Mouse (Mus musculus) naive thymus-derived CD4-positive, alpha-beta T cell, adult 2 months (primary cell): ENCODE measurements around the gene Rad9b.
"Not testable (repeated sequence)": the region's sequence is repeated elsewhere in the genome, so short reads cannot be mapped to it uniquely, and the experiment has no call there.

Experiments
- DNase-seq: peaks from one replicate; pipeline ENCODE4 v3.0.0-alpha.2; 2011; ENCODE audit warnings: low read depth

Gene Rad9b

GRCm38 (mm10) chr5:122371591-122372191 lies 17.7 kb upstream of the Rad9b start, which contains the start of gene Gpn3:
Gpn3 (plus strand) TSS chr5:122371876.
- no peak for DNase-seq

- DNase-seq = no peak
Observed at GRCm38 (mm10) chr5:122354492-122355067, 547 bp upstream of the Rad9b start.

GRCm38 (mm10) chr5:122345777-122346176 lies 8.3 kb downstream of the Rad9b start:
- DNase-seq = peak; percentile 21

GRCm38 (mm10) chr5:122344260-122344659 lies 9.8 kb downstream of the Rad9b start:
- DNase-seq = peak; percentile 90

- no peak for DNase-seq
Observed at GRCm38 (mm10) chr5:122343768-122344167, 10.3 kb downstream of the Rad9b start.

DNA sequence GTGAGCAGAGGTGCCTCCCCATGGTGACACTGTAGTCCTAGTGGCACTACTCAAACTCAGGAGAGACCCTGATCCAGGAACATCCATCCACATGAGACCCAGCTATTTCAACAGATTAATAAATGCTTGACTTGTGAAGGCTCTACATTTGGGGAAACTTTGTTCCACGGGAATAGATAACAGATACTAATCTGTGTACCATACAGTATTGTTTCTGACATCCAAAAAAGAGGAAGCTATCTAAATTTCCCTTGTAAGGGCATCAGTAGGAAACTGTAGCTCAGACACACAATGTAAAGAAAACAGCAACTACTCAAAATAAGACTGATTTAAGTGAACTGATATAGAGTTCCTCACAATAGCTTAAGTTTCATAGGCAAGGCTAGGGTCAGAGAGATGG lies 11.2 kb downstream of the Rad9b start:
- no peak for DNase-seq

DNA sequence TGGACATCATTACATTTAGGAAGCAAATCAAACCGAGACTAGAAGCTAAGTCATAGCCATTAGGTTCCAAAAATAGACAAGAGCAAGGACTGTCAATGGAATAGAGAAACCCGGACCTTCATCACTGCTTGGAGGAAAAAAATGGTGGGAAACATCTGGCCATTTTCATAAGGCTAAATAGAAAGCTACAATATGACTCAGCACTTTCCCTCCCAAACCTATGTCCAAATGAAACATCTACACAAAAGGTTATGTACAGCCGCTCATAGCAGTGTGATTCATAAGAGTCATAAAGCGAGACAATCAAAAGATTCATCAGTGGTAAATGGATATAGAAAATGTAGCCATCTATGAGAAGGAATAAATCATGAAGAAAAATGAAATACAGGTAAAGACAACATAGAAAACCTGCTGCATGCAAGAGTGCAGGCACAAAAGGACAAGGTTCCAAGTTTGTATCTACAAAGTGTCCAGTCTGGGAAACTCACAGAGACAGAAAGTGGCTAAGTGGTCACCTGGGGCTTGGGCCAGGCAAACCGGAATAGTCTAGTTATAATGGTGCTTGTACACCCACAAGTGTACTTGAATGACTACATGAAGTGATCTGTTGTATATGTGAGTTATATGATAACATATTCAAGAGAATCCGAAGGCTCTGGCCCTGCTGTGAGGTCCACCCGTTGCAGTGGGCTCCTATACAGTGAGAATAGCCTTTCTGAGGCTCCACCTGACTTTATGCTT lies 17.3 kb downstream of the Rad9b start:
- DNase-seq = no peak

GRCm38 (mm10) chr5:122334682-122335081 lies 19.4 kb downstream of the Rad9b start:
- no peak for DNase-seq

DNA sequence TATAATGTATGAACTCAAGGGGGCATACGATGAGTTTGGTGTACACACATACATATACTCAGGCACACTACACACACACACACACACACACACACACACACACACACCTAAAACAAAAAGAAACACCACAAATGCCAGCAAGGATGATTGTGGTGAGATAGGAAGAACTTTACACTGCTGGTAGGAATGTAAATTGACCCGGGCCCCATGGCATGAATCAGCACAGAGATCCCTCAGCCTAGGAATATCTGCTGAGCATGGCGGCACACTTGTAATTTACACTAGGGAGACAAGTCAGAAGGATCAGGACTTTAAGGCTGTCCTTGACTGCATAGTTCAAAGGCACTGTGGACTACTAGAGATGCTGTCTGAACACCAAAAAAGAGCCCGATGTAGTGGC lies 23.8 kb downstream of the Rad9b start:
- no peak for DNase-seq

GRCm38 (mm10) chr5:122327283-122327682 lies 26.8 kb downstream of the Rad9b start:
- DNase-seq = no peak

DNA sequence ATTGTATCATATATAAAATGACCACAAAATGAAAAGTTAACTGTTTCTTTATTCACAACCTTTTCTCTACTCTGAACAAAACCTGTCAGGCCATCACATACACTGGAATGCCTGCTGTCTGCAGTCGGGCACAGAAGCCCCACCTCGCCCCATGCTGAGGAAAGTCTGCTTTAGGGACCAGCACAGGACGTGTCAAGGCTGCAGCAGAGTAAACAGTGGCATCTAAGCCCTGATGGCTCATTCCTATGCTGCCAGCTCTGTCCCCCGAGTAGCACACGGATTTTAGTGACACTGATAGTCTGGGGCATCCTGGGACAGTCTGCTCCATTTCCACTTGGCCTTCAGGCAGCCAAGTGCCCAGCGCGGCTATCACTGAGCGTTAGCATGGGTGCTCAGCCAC lies 28.6 kb downstream of the Rad9b start:
- DNase-seq = no peak

DNA sequence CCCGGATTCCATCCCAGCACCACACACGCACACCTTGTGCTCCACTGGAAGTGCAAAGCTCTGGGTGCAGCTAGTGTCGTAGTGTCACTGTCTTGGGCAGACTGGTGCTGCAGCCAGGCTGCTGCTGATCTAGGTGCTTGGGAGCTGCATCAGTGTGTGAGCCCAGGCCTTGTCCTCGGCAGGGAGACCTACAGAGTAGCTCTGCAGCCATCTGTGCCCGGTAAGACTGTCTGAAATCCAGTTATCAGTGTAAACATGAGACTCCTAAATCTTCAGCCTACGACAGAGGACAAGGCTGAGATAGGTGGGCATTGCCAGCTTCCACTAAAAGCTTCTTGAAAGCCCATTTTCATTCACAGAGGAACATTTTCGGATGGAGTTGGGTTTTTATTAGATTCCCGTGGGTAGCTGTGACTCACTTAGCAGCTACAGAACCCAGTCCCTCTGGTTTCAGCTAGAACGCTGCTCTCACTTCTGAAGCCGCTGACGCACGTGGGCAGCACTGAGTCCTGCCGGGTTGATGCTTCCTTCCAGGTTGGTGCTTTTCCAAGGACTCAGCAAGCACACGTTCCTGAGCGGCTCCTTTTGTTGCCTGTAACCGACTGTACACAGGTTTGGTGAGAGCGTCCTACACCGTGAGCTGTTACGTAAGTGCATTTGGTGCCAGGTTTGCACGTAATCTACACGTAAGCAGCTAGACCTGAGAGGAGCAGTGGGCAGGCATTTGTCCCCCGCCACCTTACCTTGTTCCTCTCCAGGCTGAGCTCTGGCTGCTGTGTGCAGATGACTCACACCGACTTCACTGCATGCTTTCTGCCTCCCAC lies 29.2 kb downstream of the Rad9b start:
- DNase-seq = no peak

- DNase-seq = no peak
Observed at GRCm38 (mm10) chr5:122323523-122323922, 30.5 kb downstream of the Rad9b start.

DNA sequence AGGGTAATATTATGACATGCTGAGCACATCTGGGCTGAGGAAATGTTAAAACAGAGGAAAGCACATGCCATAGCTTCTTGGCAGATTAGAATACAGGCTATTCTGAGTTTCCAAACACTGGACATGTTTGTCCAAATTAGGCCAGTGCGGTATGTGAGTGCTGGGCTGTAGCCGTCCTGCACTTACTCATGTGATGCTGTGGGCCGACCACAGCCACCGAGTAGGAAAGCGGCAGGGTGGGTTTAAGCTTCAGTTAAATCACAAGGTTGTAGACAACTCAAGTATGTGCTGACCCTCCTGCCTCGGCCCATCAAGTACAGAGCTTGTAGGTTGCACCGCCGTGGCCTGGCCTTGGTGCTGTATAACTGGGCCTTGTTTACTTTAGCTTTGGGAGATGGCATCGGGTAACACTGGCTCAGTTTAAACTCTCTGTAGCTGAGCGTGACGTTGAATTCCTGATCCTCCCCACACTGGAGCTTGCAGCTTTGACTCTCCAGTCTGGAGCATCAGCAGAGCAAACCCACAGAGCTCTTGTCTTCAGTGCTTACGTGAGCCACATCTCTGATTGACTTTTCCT lies 33.7 kb downstream of the Rad9b start:
- DNase-seq = no peak

- DNase-seq = no peak
Observed at GRCm38 (mm10) chr5:122319474-122320204, 34.4 kb downstream of the Rad9b start.

- DNase-seq = not testable (repeated sequence)
Observed at GRCm38 (mm10) chr5:122318976-122319375, 35.1 kb downstream of the Rad9b start.

DNA sequence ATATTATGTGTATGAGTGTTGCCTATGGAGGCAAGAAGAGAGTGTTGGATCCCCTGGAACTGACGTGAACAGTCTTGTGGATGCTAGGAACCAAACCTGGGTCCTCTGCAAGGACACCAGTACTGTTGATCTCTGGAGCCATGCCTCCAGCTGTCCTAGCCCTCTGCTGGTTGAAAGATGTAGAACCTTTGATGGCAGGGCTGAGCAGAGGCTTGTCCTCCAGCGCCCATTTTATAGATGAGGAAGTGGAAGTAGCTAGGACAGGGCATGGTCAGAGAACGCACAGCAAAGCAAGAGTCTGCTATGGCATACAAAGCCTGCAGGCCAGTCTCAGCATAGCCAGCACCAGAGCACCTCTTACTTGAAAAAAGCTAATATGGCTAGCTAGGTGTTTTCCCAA lies 35.9 kb downstream of the Rad9b start:
- peak; percentile 82 for DNase-seq

DNA sequence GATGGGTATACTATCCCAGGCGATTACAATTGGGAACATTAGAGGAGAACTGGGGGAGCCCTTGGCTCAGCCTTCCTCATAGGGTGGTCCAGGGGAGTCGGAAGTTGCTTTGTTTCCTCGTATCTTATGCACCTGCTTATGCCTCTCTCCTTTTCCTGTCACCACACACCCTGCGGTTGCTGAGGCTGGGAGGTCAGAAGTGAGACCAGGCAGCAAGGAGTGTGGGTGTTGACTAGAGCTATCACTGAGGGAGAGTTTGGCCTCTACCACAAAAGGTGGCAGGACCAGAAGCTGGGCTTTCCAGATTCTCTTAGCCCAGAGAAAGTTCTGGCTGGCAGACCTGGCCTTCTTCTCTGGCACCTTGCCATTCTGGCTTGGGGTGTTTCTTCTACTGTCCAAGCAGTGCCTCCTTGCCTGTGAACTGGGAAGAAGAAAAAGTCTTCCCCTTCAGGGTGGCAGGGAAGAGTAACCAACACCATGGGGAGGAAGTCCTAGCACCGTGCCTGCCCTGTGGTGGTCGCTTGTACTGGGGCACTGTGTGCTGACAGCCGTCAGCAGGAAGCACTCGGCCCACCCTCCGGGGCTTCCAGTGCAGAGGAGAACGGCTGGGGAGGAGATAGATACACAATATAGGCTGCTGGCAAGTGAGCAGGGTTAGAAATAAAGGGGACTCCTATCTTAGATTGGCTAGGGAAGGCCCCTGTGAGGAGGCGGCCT lies 36.5 kb downstream of the Rad9b start:
- peak; percentile 48 for DNase-seq

DNA sequence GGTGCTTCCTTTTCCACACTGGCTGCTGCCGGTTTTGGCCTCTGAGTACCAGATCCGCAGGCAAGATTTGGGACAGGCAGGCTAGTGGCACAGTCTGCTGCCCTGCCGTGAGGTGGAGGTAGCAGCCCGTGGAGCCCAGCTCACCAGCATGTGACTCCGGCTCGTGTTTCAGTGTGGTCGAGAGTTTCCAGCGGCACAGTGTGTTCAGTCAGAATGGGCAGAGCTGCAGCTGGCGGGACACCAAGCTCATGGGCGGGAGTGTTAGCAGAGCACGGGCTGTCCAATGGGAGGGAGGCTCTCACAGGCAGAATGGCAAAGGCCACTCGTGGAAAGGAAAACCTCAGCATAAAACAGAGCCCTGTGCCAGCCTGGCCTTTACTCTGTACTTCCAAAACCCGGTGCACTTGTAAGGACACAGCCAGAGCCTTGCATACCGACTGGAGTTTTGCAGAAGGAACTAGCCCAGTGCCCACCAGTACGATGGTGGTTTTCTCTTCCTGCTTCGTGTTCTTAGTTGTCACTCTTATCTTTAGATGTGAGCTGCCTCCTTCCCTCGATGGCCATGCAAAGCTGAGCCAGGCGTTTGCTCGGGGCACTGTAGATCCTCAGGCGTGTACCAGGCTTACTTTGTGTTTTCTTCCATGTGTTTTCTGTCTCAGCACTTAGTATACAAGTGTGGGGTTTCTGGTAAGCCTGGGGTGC lies 38.9 kb downstream of the Rad9b start:
- DNase-seq = peak; percentile 53
